Mouse (Mus musculus) lung, postnatal 0 days (tissue): ENCODE measurements around the gene Prame.

Experiments used
- CTCF ChIP-seq: IDR thresholded peaks from 2 replicates; pipeline ENCODE4 v1.5.1; 2016; ENCODE audit warnings: antibody characterized with exemption, mild to moderate bottlenecking
- EP300 ChIP-seq: IDR thresholded peaks from 2 replicates; pipeline ENCODE4 v1.6.1; 2016; ENCODE audit warnings: antibody characterized with exemption, mild to moderate bottlenecking, control low read depth

- TF ChIP-seq CTCF (no peak), EP300 (no peak)
Observed at GRCm38 (mm10) chrX:135598096-135598495, 29.4 kb downstream of the Prame start.
